Mouse (Mus musculus): Measurements from ENCODE around the gene Rec8.

Rec8 gene

DNA sequence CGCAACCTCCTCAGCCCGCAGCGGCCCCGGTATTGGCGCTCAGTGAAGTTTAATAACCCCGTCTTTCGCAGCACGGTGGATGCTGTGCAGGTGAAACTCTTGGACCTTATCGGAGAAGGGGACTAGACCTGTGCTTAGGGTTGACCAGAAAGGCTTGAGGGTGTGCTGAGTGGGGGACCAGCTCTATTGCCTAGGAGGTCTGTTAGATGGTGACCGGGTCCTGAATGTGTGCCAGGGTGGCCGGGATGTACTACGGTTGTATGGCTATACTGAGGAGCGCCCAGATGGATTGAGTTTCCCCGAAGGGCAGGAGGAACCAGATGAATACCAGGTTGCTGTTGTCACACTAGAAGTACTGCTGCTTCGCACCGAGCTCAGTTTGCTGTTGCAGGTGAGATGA is 25.6 kb upstream of the Rec8 start:
- DNase-seq (ENCODE audit: low spot score in 2 of 2): no peak

DNA sequence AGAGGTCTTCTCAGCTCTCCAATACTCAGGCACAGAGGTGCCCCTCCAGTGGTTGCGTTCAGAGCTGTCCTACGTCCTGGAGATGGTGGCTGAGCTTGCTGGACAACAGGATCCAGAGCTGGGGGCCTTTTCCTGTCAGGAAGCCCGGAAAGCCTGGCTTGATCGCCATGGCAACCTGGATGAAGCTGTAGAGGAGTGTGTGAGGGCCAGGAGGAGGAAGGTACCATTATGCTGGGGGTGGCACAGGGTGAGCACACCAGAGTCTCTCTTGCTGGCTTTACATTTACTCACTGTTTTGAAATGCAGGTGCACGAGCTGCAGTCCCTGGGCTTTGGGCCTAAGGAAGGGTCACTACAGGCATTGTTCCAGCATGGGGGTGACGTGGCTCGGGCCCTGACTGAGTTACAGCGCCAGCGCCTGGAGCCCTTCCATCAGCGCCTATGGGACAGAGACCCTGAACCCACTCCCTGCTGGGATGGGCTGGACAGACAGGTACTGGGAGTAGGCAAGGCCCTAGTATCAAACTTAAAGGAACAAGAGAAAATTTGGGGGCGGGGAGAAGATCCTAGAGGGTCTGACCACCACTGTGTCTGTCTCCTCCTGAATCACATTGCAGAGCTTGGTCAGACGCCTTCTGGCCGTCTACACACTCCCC is 21.7 kb upstream of the Rec8 start:
- peak in 1 of 2 experiments; percentile 25 for DNase-seq (ENCODE audit: low spot score in 2 of 2)

DNA sequence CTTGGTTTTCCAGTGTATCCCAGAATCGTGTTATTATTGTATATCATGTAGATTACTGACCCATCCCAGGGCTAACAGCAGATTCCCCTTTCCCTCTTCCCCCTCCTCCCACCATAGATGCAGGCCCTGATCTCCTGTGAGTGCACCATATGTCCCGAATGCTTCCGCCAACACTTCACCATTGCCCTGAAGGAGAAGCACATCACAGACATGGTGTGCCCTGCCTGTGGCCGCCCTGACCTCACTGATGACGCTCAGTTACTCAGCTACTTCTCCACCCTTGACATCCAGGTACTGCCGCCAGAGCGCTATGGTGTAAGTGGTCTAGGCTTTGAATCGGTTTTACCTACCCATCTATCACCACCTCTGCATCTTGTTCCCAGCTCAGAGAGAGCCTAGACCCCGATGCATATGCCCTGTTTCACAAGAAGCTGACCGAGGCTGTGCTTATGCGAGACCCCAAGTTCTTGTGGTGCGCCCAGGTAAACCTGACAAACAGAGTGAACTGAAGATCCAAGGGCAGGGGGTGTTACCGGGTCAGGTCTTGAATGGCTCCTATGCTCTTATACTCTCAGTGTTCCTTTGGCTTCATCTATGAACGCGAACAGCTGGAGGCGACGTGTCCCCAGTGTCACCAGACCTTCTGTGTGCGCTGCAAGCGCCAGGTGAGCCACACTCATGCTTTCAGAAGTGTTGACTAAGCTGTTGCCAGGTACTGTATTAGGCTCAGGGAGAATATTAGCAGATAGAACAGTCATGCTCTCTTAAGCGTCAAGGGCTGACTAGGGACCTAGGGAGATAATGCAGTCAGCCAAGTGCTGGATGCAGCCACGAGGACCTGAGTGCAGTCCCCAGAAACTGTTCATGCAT is 19.1 kb upstream of the Rec8 start:
- no peak for DNase-seq (ENCODE audit: low spot score in 2 of 2)

DNA sequence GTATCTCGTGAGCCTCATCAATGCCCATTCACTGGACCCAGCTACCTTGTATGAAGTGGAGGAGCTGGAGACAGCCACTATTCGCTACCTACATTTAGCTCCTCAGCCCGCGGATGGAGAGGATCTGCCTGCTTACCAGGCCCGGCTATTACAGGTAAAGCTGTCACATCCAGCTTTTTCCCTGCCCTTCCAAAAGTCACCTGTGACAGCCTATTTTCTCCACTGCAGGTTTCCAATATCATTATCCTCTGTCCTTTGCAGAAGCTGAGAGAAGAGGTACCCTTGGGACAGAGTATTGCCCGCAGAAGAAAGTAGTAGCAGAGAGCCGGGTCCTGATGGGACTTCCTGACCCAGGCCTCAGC is 14.6 kb upstream of the Rec8 start, which contains the start of gene Irf9:
Irf9 (plus strand) TSS at position 301 of the 362 bp plus-strand sequence.
- DNase-seq (ENCODE audit: low spot score in 2 of 2): no peak

DNA sequence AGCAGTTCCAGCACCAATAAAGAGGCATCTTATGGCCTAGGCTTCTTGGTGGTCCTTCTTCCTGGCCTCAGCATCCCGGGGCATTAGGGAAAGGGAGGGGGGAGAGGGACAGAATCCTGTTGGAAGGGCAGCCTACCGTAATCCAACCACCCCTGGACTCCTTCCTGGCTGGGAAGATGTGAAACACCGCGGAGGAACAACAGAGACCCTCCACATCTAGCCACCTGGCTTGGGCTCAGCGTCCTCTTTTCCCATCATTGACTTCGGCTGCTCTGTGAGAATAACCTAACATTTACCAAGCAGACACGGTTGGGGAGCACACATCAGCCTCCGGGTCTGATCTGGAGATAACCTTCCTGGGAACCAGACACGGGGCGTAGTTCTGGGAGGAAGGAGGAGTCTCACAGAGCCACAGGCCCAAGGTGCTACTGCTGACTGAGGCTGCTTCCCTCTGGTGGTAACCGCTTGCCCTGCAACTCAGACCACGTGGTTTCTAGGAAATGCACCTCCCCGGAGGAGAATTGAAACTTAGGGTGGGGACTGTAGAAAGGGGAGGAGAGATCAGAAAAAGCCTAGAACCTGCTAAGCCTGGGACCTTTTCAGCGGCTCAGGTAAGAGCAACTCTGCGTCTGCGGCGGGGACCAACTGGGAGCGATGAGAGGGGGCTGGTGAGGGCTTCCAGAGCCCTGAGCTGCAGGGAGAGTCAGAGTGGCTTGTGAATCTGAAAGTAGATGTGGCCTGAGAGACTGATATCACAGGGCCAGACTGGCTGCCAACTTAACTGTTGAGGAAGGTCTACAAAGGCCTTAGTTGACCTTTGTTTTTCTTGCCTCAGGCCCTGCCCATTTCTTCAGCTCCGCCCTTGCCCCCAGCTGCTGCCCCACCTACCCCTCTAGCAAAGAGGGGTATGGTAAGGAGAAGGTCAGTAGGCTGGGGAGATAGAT is 13.9 kb upstream of the Rec8 start:
- peak; percentile 84 to 91 for DNase-seq (ENCODE audit: low spot score in 2 of 2)

DNA sequence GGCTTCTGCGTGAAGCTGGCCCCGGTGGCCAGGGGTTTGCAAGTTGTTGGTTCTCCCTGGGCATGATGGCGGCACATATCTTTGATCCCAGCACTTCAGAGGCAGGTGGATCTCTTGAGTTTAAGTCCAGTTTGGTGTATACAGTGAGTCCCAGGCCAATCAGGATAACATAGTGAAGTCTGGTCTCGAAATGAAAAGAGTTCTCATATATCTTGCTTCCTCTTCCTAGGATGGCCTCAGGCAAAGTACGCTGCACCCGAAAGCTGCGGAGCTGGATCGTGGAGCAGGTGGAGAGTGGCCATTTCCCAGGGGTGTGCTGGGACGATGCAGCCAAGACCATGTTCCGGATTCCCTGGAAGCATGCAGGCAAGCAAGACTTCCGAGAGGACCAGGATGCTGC is 13.0 kb upstream of the Rec8 start:
- no peak for DNase-seq (ENCODE audit: low spot score in 2 of 2)

DNA sequence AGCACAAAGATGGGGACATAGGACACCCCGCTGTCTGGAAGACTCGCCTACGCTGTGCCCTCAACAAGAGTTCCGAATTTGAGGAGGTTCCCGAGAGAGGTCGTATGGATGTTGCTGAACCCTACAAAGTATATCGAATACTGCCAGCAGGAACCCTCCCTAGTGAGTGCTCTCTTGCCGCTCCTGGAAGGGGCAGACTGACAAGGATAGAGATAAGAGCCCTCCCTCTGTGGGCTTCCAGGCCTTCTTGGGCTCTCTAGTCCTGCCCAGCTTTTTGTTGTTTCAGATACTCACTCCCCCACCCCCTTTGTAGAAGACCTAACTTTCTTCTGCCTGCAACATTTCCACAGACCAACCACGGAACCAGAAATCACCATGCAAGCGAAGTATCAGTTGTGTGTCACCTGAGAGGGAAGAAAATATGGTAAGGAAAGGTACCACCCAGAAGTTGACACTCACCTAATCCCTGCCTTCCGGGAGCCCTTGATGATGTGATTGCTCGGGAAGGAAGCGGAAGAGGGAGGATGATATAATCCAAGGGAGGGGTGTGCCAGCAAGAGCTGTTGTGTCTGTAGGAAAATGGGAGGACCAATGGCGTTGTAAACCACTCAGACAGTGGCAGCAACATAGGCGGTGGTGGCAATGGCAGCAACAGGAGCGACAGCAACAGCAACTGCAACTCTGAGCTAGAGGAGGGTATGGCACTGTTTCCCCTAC is 11.9 kb upstream of the Rec8 start:
- no peak for DNase-seq (ENCODE audit: low spot score in 2 of 2)

DNA sequence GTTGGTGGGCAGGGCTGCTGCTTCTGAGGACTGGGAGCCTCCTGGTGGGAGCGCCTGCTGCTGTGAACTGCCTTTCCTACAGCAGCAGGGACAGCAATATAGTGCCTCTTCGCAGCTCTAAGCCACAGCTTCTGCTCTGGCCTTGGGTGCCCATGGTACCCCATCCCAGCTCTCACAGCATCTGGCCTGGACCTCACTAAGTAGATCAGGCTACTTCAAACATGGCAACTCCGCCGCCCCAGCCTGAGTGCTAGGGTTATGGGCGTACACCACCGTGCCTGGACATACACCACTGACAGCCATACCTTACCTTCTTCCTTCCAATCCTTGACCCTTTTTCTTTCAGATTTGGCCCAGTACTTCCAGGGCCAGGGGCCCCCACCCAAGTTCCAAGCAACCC is 9.5 kb upstream of the Rec8 start:
- no peak for DNase-seq (ENCODE audit: low spot score in 2 of 2)

DNA sequence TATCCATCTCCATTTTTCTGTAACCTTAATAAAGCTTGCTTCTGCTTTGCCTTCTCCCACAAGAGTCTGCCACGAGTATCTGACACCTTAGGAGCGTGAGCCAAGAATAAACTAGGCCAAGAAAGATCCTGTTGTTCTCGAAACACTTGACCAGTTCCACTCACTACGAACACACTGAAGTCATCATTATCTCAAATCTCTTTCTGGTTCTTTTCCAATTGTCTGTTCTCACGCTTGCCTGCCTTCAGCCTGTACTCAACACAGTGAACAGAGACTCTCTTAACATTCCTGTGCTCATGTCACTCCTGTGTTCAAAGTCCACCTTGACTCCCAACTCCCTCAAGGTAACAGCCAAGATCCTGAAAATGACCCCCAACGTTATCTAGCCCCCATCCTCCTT is 4.5 kb upstream of the Rec8 start:
- DNase-seq (ENCODE audit: low spot score in 2 of 2): no peak

DNA sequence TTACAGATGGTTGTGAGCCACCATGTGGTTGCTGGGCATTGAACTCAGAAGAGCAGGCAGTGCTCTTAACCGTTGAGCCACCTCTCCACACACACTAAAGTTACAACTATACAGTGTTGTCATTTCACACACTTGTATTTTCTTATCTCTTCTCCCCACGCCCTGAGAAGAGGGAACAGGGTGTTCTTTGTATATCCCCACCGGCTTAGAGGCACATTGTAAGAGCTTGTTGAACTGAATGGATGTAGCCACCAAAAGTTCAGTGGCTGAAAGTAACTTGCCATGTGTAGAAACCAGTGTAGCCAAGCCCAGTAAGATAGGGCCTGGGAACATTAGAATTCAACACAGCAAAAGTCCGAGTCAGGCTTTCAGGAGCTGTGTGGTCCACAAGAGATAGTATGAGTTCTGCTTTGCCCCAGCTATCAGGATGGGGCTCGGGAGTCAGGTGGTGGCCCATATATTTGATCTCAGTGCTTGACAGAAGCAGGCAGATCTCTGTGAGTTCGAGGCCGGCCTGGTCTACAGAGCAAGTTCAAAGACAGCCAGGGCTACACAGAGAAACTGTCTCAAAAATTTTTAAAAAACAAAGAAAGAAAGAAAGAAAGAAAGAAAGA is 3.2 kb upstream of the Rec8 start:
- DNase-seq (ENCODE audit: low spot score in 2 of 2): no peak

DNA sequence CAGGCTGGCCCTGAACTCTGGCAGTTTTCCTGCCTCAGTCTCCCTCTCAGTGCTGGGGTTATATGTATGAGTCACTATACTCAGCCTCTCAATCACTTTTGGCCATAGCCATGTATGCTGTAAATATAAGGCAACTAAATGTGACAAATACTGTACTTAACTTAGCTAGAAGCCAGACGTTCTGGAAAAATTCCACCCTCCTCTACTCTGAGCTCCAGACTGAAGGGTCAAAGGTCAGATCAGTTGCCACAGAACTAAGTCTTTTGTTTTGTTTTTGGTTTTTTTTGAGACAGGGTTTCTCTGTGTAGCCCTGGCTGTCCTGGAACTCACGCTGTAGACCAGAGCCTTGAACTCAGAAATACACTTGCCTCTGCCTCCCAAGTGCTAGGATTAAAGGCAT is 2.0 kb upstream of the Rec8 start:
- DNase-seq (ENCODE audit: low spot score in 2 of 2): no peak

DNA sequence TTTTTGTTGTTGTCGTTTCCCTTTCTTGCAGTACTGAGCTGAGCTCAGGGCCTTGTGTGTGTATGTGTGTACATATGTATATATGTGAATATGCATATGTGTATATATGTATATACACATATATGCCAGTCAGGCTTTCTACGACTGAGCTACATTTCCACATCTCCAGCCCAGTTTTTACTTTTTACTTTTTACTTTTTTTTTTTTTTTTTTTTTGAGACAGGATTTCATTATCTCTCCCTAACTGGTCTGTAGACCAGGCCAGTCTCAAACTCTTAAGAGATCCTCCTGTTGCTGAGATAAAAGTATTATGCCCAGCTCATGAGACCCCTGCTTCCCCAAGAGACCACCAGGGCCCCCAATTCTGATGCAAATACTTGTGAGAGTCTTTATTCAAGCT is 993 bp upstream of the Rec8 start:
- DNase-seq (ENCODE audit: low spot score in 2 of 2): no peak

DNA sequence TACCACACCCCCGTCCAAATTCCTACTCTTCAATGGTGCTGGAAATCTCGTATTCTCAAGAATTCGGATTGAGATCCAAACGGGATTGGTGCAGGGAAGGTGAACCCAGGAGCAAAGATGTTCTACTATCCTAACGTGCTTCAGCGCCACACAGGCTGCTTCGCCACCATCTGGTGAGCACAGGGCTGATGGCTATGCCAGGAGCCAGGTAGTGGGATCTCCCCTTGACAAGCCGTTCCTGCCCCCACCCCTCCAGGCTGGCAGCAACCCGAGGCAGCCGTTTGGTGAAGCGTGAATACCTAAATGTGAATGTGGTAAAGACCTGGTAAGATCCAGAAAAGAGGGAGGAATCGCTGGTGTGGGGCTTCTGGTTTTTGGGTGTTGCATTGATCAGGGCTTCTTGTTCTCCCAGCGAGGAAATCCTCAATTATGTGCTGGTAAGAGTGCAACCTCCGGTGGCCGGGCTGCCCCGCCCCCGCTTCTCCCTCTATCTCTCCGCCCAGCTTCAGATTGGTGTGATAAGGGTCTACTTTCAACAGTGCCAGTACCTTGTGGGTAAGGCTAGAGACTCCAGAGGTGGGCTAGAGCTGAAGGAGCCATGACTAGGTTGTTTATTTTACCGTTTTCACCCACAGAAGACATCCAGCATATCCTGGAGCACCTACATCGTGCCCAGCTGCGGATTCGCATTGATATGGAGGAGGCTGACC is 804 bp downstream of the Rec8 start:
- DNase-seq (ENCODE audit: low spot score in 2 of 2): no peak

DNA sequence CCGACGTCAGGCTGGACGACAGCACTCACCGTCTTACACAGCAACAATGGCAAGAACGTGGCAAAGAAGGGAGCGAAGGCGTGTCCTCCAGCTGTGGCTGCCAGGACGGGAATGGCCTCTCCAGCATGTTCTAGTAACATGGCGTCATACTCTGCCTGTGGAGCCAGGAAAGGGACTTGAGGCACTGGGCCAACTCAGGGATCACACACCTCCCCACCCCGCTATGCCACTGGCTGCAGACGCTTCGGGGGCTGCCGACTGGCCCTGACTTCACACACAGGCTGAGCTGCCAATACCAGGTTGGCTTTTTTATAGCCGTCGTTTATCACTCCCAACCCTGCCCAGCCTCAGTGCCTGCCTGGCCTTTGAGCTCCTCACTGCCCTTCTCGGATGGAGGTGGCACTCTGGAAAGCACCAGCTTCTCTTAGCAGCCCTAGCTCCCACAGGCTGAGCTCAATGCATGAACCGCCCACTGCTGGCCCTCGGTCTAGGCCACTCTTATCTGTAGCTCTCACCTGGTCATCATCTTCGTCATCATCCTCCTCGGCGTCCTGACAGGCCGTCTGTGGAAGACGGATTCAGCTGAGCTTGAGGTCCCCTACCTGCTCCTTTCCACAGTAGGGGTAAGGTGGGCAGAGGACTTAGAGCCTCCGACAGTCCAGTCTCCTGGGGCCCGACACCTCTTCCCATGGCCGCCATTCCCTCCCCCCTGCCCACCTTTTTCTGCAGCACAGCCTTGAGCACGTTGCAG is 10.4 kb downstream of the Rec8 start:
- no peak for DNase-seq (ENCODE audit: low spot score in 2 of 2)

DNA sequence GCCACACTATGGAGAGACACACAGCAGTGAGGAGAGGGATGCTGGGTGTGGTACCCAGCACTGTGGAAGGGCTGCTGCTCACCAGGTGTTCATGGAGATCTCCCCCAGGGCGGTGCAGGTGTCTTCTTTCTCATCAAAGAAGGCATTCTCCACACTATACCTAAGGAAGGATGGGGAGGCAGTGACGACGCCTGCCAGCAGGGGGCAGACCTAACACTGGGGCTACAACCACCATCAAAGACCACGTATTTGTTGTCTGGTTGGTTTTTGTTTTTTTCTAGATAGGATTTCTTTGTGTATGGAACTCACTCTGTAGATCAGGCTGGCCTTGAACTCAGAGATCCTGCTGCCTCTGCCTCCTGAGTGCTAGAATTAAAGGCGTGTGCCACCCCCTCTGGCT is 11.5 kb downstream of the Rec8 start:
- peak; percentile 39 to 42 for DNase-seq (ENCODE audit: low spot score in 2 of 2)

DNA sequence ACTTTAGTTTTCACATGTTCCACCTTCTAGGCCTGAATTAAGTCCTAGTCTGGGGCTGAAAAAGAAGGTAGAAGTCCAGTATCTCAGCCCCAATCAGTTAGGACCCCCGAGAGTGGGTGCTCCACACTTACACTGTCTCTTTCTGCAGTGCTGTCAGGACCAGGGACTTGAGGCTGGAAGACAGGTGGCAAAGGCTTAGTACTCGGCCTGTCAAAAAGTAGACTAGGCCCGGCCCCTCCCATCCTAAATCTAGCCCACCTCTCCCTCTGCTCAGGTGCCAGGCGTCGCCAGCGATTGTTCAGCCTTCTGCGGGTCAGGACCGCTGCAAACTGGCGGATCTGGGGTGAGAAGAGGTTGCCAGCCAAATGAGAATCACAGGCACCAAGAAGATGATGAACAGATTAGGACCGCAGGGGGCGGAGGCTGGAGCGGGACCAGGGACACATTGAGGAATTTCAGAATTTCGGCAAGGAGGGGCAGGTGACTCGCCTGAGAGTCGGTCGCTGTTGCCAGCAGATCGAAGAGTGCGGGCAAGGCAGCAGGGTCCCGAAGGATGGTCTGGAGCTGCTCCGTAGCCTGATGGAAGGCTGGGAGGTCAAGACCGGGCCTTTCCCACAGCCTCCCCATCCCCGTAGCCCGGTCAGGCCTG is 17.2 kb downstream of the Rec8 start:
- DNase-seq (ENCODE audit: low spot score in 2 of 2): peak in 1 of 2 experiments; percentile 31

DNA sequence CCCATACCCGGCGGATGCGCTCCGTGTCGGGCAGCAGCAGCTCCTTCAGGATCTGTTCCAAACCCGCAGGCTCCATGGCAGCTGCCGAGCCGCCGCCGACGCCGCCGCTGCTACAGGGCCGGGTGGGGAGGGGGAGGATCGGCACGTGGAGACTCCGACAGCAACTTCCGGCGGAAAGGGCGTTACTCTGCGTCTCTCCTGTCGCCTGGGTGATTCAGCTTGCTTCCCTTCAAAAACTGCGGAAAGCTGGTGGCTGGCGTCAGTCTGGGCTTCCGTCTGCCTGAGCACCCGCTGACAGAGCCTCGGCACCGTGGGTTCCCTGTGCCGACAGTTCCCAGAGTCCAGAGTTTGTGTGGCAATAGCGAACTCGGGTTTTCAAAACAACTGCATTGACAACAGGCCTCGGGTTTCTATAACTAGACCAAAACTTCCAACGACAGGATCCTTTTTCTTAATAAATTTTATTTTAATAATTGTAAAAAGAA is 17.7 kb downstream of the Rec8 start, which contains the start of gene Ipo4:
Ipo4 (minus strand) TSS at position 435 of the 485 bp plus-strand sequence.
- peak; percentile 88 to 89 for DNase-seq (ENCODE audit: low spot score in 2 of 2)

DNA sequence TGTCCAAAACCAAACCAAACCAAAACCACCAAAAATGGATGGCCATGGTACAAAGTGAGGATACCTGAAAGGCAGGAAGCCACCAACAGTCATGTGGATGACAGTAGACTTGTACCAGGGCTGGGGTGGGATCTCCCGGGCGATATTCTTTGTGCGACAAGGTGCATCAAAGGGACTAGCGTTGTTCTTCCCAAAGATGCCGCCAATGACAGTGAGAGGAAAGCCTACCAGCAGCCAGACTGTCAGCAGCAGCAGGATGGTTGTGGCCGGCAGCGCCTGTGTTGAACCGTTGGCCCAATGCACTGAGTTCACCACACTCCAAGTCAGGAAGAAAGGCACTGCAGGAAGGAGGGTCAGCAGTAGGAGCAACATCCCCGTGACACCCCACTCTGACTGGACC is 20.0 kb downstream of the Rec8 start, which contains the start of gene Gm49378:
Gm49378 (minus strand) TSS at position 101 of the 400 bp plus-strand sequence.
- no peak for DNase-seq (ENCODE audit: low spot score in 2 of 2)

DNA sequence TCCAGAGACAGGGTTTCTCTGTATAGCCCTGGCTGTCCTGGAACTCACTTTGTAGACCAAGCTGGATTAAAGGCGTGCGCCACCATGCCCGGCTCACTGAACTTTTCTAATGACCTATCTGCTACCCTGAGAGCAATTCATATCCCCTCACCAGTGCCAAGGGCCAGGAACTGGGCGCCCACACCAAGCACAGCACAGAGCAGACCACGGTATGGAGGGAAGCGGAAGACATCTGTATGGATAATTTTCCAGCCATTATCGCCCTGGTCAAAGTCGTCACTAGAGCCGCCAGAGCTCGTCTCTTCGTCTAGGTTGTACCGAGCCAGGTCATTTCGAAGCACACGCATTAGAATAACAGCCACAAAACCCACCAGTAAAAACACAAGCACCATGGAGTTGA is 23.0 kb downstream of the Rec8 start:
- DNase-seq (ENCODE audit: low spot score in 2 of 2): no peak

Measured in right cerebral cortex, adult 2 months (tissue).